Mouse (Mus musculus): Measurements from ENCODE around the gene Pdpn. TPM values are rescaled to one million over a fixed set of nuclear protein-coding genes. Genes with fewer than 3 reads are reported as not detected.

The Pdpn gene
- total and polyA plus RNA-seq, 3 experiments = not detected

DNA sequence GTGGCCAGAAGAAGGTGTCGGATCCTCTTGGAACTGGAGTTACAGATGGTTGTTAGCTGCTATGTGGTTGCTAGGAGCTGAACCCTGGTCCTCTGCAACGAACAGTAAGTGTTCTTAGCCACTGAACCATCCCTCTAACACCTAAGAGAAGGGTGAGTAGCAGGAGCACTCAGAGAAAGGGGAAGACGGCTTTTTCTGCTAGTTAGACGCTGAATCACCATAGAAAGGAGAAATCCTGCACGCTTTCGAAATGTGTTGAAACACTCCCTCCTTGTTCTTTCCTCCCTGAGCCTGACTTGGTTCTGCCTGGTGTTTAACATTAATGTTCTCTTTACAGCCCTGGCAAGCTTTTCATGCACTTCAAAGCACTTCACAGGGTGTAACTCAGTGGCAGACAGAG is 27.8 kb downstream of the Pdpn start:
- H3K27me3 ChIP-seq (replicated peaks) = peaks cover 6% of the 10 kb centered on the region

GRCm38 (mm10) chr4:143270903-143271302 is 28.5 kb downstream of the Pdpn start:
- H3K79me2 ChIP-seq (replicated peaks; ENCODE audit: control insufficient read depth, extremely low read depth, insufficient read depth, poor library complexity, severe bottlenecking) = no peaks in the 10 kb centered on the region
- H3K4me3 ChIP-seq (replicated peaks in 1 of 3; ENCODE audit: low read depth in 2 of 3, low read length in 2 of 3, poor library complexity in 1 of 3) = no peak overlapping the region
- H3K27ac ChIP-seq (ENCODE audit: insufficient read depth, low read depth) = no peak overlapping the region
- peaks cover 9% of the 10 kb centered on the region for H3K27me3 ChIP-seq (replicated peaks)
- H3K4me2 ChIP-seq (ENCODE audit: insufficient read depth, low read depth, poor library complexity, severe bottlenecking) = no peak overlapping the region
- no peak for TF ChIP-seq E2F4 (IDR thresholded peaks at IDR 0.05; ENCODE audit: insufficient replicate concordance, low read depth, low read length)
- no peak for TF ChIP-seq SIN3A (IDR thresholded peaks at IDR 0.05; ENCODE audit: low read length)
- no peak for TF ChIP-seq TBP (conservative IDR thresholded peaks at IDR 0.05; ENCODE audit: low read depth, low read length)
- no peak for TF ChIP-seq SMC3 (IDR thresholded peaks at IDR 0.05; ENCODE audit: low read depth, low read length)
- H3K9me3 ChIP-seq (replicated peaks; ENCODE audit: low read length) = no peaks in the 10 kb centered on the region
- dilution Hi-C loops (cut with MboI; ENCODE audit: extremely low pct_ligation_motif_present, extremely low pct_unique_long_range_greater_than_20kb, low sequenced_read_pairs) = no loop called here
- no peak overlapping the region for H3K9ac ChIP-seq (ENCODE audit: insufficient read depth, low read depth)
- in situ Hi-C loops (cut with MboI; ENCODE audit: low pct_ligation_motif_present, low pct_unique_long_range_greater_than_20kb, low sequenced_read_pairs) = no loop called here
- peaks cover 0 to 5% of the 10 kb centered on the region in 2 experiments; a peak in 2 of 4 replicates for H3K4me1 ChIP-seq (ENCODE audit: control insufficient read depth in 1 of 2, insufficient read depth in 2 of 2)
- H3K36me3 ChIP-seq (replicated peaks in 1 of 2; ENCODE audit: control insufficient read depth in 1 of 2, insufficient read depth in 1 of 2, low read length in 1 of 2) = no peaks in the 10 kb centered on the region
- peak; percentile 25 for DNase-seq (ENCODE audit: extremely low read depth)

More for the DNA sequence above, 27.8 kb downstream of the Pdpn start:
- Histone ChIP-seq H3K27ac (ENCODE audit: insufficient read depth, low read depth) (no peak overlapping the region), H3K36me3 (replicated peaks in 1 of 2; ENCODE audit: control insufficient read depth in 1 of 2, insufficient read depth in 1 of 2, low read length in 1 of 2) (no peaks in the 10 kb centered on the region), H3K4me2 (ENCODE audit: insufficient read depth, low read depth, poor library complexity, severe bottlenecking) (no peak overlapping the region), H3K9me3 (replicated peaks; ENCODE audit: low read length) (peaks cover 3% of the 10 kb centered on the region), H3K4me1 (ENCODE audit: control insufficient read depth in 1 of 2, insufficient read depth in 2 of 2) (peaks cover 0 to 5% of the 10 kb centered on the region in 2 experiments; a peak in 2 of 4 replicates), H3K4me3 (replicated peaks in 1 of 3; ENCODE audit: low read depth in 2 of 3, low read length in 2 of 3, poor library complexity in 1 of 3) (no peak overlapping the region), H3K79me2 (replicated peaks; ENCODE audit: control insufficient read depth, extremely low read depth, insufficient read depth, poor library complexity, severe bottlenecking) (no peaks in the 10 kb centered on the region), H3K9ac (ENCODE audit: insufficient read depth, low read depth) (no peak overlapping the region)
- TF ChIP-seq SMC3 (IDR thresholded peaks at IDR 0.05; ENCODE audit: low read depth, low read length) (no peak), CHD2 (IDR thresholded peaks at IDR 0.05; ENCODE audit: low read length) (no peak), MAZ (IDR thresholded peaks at IDR 0.05; ENCODE audit: low read depth, low read length) (no peak), ELF1 (IDR thresholded peaks at IDR 0.05; ENCODE audit: low read depth, low read length) (no peak), RCOR1 (conservative IDR thresholded peaks at IDR 0.05; ENCODE audit: low read depth, low read length) (no peak), EP300 (IDR thresholded peaks at IDR 0.05; ENCODE audit: low read length) (no peak), USF1 (IDR thresholded peaks at IDR 0.05; ENCODE audit: low read depth, low read length) (no peak), GABPA (IDR thresholded peaks at IDR 0.05; ENCODE audit: insufficient replicate concordance, low read depth, low read length) (no peak), NRF1 (IDR thresholded peaks at IDR 0.05; ENCODE audit: low read depth, low read length) (no peak), MAX (IDR thresholded peaks at IDR 0.05; ENCODE audit: low read length) (no peak), MYC (IDR thresholded peaks at IDR 0.05; ENCODE audit: low read depth, low read length) (no peak), E2F4 (IDR thresholded peaks at IDR 0.05; ENCODE audit: insufficient replicate concordance, low read depth, low read length) (no peak), ZKSCAN1 (IDR thresholded peaks at IDR 0.05; ENCODE audit: borderline replicate concordance, low read depth, low read length) (no peak)
- in situ Hi-C loops (cut with MboI; ENCODE audit: low pct_ligation_motif_present, low pct_unique_long_range_greater_than_20kb, low sequenced_read_pairs) (no loop called here), dilution Hi-C loops (cut with MboI; ENCODE audit: extremely low pct_ligation_motif_present, extremely low pct_unique_long_range_greater_than_20kb, low sequenced_read_pairs) (no loop called here)
- no peak for DNase-seq (ENCODE audit: extremely low read depth)
